Mouse (Mus musculus) intestine, embryonic 15.5 days (tissue): Measurements from ENCODE around the gene Chchd6. TPM values are rescaled to one million over a fixed set of nuclear protein-coding genes. Genes with fewer than 3 reads are reported as not detected.

Source experiments
- ATAC-seq: fragments of 200-750 bp; cut with Nextera tagmentation; 2 replicates; pipeline ENCODE4 v1.8.0; 2017; ENCODE audit warnings: moderate TSS enrichment, moderate library complexity
- H3K27ac ChIP-seq: fragments of 300-500 bp; sonication (generic); 2 replicates; pipeline ENCODE4 v1.5.1; 2015; ENCODE audit warnings: mild to moderate bottlenecking, inconsistent platforms
- H3K27me3 ChIP-seq: fragments of 300-500 bp; sonication (generic); replicated peaks from 2 replicates; pipeline ENCODE4 v1.6.1; 2015; ENCODE audit warnings: inconsistent platforms
- H3K36me3 ChIP-seq: fragments of 300-500 bp; sonication (generic); 2 replicates; pipeline ENCODE4 v1.6.1; 2015; ENCODE audit warnings: inconsistent platforms
- H3K4me1 ChIP-seq: fragments of 300-500 bp; sonication (generic); replicated peaks from 2 replicates; pipeline ENCODE4 v1.6.1; 2015; ENCODE audit warnings: inconsistent platforms
- H3K4me2 ChIP-seq: fragments of 300-500 bp; sonication (generic); replicated peaks from 2 replicates; pipeline ENCODE4 v1.6.1; 2015; ENCODE audit warnings: mild to moderate bottlenecking, inconsistent platforms
- H3K4me3 ChIP-seq: fragments of 300-500 bp; sonication (generic); replicated peaks from 2 replicates; pipeline ENCODE4 v1.5.1; 2015; ENCODE audit warnings: inconsistent platforms
- H3K9ac ChIP-seq: fragments of 300-500 bp; sonication (generic); 2 replicates; pipeline ENCODE4 v1.6.1; 2015; ENCODE audit warnings: inconsistent platforms
- H3K9me3 ChIP-seq: fragments of 300-500 bp; sonication (generic); 2 replicates; pipeline ENCODE4 v1.6.1; 2016; ENCODE audit warnings: inconsistent platforms
- WGBS: fragments of 180-500 bp; shearing (Covaris S2); methylation state at CpG from one replicate; pipeline ENCODE4 v1.1.7; 2015; 5-methylcytosine and 5-hydroxymethylcytosine counted together
- polyA plus RNA-seq: library from polyadenylated mRNA; unstranded; fragments of >200 nt; fragmentation: Nextera tagmentation; extraction: Ambion mirVana; gene quantifications from 2 replicates; pipeline ENCODE4 v1.2.1, GENCODE M21; 2015

Gene Chchd6
- polyA plus RNA-seq, 1 experiment from 2014 or later: 40.6 TPM

DNA sequence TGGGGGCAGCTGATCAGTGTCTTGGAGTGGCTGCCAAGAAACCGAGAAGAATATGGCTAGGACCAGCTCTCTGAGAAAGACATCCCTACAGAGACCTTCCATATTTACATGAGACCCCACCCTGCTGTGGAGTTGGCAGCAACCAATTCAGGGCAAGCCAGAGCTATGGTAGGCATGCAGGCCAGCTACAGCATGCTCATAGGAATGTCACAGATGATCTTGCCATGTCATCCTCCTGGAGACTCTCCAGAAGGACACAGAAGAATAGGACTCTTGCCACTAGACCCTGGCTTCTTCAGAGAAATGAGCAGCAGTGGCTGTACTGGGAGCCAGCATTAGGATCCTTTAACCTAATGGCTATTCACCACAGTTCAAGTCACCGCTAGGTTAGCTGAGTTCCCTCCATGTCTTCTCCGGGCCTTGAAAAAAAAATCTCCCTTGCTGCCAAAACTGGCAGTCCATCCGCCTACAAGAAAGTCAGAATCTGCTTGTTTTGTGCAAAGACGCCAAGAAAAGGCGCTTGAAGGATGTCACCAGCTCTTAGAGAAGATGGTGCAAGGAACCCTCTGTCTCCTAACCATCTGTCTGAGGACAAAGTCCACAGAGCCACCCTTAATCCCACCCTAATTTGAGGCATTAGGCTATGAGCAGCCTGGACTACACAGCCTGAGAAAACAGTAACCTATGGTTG is 43.0 kb downstream of the Chchd6 start:
- peaks cover 4% of the 10 kb centered on the region; the same call in 1 of the 2 replicates for H3K4me1 ChIP-seq
- ATAC-seq: no peak
- H3K9ac ChIP-seq: no peak overlapping the region
- H3K9me3 ChIP-seq: no peaks in the 10 kb centered on the region
- WGBS: 84% methylated on average over 6 of the region's 6 CpGs
- no peaks in the 10 kb centered on the region for H3K27me3 ChIP-seq
- no peak overlapping the region for H3K27ac ChIP-seq
- no peak overlapping the region for H3K4me2 ChIP-seq
- no peaks in the 10 kb centered on the region for H3K36me3 ChIP-seq
- no peak overlapping the region for H3K4me3 ChIP-seq

DNA sequence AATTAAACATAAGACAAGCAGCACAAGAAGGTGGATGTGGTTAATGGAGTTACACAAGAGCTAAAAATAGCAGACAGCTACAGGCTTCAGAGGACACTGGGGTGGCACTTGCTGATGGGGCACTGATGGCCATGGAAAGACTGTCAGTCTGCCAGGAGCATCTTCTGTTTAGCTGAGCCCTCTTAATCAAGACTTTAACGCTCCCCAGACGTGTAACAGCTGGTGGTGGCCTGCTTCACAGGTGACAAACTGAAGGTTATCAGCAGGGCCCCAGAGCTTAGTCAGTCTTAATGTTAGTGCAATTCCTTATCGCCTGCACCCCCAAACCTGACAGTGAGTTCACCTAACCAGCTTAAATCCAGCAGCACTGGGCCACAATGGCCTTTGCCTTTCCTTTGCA is 46.3 kb downstream of the Chchd6 start:
- Histone ChIP-seq H3K4me1 (peaks cover 4% of the 10 kb centered on the region; the same call in 1 of the 2 replicates), H3K36me3 (no peaks in the 10 kb centered on the region), H3K27me3 (no peaks in the 10 kb centered on the region), H3K9me3 (no peaks in the 10 kb centered on the region), H3K4me2 (no peak overlapping the region), H3K4me3 (no peak overlapping the region), H3K9ac (no peak overlapping the region), H3K27ac (no peak overlapping the region)
- ATAC-seq: no peak
- WGBS: 61% methylated on average over 3 of the region's 3 CpGs

DNA sequence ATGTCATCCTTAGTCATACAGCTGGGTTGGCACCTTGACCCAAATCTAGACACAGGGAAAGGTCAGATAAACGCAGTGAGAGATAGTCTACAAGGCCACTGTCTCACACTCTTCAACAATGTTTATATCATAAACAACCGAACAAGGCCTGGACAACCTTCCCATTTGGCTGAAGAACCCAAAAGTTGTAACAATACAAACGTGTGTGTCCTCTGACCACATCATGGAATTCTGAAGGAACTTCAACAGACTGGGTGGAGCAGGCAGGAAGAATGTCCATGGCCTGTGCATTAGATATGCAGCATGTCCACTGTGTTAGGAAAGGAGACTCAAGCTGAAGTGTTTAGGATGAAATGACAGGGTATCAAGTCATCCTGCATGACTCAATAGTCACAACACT is 47.5 kb downstream of the Chchd6 start:
- 73% methylated on average over 3 of the region's 3 CpGs for WGBS
- H3K4me1 ChIP-seq: peaks cover 2% of the 10 kb centered on the region; the same call in 1 of the 2 replicates
- no peak overlapping the region for H3K4me3 ChIP-seq

DNA sequence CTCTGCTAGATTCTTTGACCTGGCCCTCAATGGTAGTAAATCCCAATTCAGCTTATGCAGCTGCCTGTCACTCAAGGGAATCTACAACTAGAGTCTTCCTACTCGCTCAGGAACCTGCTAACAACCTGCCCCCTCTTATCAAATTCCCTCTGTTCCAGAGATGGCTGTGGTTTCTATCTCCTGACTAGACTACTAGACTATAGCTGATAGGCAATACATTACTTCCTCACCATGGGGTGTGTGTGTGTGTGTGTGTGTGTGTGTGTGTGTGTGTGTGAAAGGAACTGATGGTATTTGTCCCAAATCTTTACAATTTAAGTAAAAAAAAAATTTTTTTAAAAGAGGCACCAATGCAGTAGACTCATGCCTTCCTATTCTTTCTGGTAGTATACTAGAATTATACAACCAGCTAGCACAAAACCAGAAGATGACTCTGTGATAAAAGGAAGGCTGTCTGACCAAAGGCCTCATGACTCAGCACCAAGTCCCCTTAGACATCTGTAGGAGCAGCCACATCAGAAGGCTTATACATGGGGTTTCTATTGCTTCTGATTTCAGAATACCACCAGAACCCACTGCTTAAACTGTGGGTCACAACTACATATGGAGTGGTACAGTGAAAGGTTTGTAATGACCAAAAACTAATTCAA is 57.2 kb downstream of the Chchd6 start:
- Histone ChIP-seq H3K9me3 (no peaks in the 10 kb centered on the region), H3K4me2 (no peak overlapping the region), H3K9ac (no peak overlapping the region), H3K4me1 (no peaks in the 10 kb centered on the region), H3K36me3 (no peaks in the 10 kb centered on the region), H3K27me3 (no peaks in the 10 kb centered on the region), H3K27ac (no peak overlapping the region), H3K4me3 (no peak overlapping the region)
- WGBS: 80% methylated on average over 1 of the region's 1 CpGs
- ATAC-seq: no peak

More for the DNA sequence above, 47.5 kb downstream of the Chchd6 start:
- H3K27me3 ChIP-seq: no peaks in the 10 kb centered on the region
- H3K36me3 ChIP-seq: no peaks in the 10 kb centered on the region
- no peak for ATAC-seq
- H3K9ac ChIP-seq: no peak overlapping the region
- no peak overlapping the region for H3K4me2 ChIP-seq
- no peaks in the 10 kb centered on the region for H3K9me3 ChIP-seq
- H3K27ac ChIP-seq: no peak overlapping the region

DNA sequence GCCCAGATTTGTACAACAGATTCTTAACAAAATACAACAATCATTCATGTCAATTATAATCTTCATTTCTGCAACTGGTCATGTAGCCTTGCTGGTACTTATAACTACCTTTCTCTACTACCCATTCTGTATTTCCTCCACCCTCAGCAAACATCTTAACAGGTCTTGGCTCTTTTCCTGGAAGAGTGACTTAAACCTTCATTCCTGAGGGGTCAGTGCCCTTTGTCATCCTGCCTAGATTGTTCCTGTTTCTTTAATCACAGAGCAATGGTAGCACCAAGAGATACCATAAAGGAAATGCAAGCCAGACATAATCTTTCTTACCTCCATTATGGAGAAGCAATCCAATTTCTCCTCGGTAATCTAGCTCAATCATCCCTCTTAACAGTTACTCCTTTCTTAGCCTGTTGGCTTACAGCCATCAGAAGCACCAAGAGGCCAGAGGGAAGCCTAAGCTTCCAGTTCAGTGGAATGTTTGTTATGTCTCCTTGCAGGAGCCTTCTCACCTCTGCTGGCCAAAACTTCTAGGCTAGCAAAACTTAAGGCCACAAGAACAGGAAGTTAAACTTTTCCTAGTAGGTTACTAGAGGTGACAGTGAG is 59.7 kb downstream of the Chchd6 start:
- no peaks in the 10 kb centered on the region for H3K4me1 ChIP-seq
- H3K36me3 ChIP-seq: no peaks in the 10 kb centered on the region
- 63% methylated on average over 1 of the region's 1 CpGs for WGBS
- H3K4me2 ChIP-seq: no peak overlapping the region
- no peaks in the 10 kb centered on the region for H3K27me3 ChIP-seq
- H3K4me3 ChIP-seq: no peak overlapping the region
- ATAC-seq: no peak
- no peak overlapping the region for H3K9ac ChIP-seq
- H3K27ac ChIP-seq: no peak overlapping the region
- no peaks in the 10 kb centered on the region for H3K9me3 ChIP-seq

DNA sequence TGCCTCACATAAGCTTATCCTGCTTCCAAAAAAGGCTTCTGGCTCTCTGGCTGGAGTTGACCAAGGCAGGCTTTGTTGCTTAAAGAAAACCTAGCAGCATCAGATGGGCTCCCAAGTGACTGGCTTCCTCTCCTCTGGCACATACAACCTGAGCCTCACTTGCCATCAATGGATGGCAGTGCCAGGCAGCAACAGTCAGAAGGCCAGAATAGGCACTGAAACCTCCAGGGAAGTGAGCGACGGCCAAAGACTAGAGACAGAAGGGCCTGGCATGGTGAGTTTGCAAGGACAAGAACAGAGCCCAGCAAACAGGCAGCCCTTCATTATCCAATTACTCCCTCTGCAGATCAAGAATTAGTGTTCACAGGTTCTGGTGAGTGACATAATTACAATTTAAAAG is 70.7 kb downstream of the Chchd6 start:
- Histone ChIP-seq H3K4me1 (no peaks in the 10 kb centered on the region), H3K27ac (no peak overlapping the region), H3K36me3 (no peaks in the 10 kb centered on the region), H3K9me3 (no peaks in the 10 kb centered on the region), H3K27me3 (no peaks in the 10 kb centered on the region), H3K4me2 (no peak overlapping the region), H3K9ac (no peak overlapping the region), H3K4me3 (no peak overlapping the region)
- ATAC-seq: no peak
- WGBS: 82% methylated on average over 2 of the region's 2 CpGs

DNA sequence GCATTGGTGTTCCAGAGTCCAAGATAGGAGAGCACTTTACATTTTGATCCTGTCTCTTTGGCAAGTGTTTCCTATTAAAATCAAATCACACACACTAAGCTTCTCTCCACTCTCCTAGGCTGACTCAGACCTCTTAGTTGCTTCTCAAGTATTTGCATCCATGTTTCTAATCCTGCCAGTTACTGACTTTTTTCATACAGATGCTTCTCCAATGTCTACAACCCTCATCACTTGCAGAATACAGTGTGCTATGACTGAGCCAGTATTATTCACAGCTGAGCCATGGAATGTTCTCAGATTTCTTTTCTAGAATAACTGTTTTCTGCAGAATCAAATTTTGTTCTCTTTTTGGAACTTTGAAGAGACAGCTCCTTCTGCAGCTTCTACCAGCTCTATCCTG is 85.3 kb downstream of the Chchd6 start:
- ATAC-seq: no peak
- Histone ChIP-seq H3K9me3 (no peaks in the 10 kb centered on the region), H3K27ac (no peak overlapping the region)

DNA sequence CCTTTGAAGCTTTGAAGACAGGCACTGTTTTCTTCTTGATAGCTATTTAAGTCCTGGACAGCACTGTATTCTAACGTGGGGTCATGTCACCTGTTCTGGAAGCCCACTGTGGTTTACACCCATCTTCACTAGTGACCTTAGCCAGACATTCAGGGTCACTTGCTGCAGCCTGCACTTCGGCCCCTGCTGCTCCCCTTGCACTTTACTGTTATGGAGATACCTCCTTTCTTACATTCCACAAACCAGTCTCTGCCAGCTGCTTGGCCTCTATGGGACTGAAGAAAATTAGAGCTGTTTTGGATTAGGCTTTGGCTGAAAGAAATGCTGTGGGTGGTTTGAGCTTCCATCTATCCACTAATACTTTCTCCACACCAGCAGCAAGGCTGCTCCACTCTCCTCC is 86.7 kb downstream of the Chchd6 start:
- Histone ChIP-seq H3K9ac (no peak overlapping the region), H3K27ac (no peak overlapping the region), H3K27me3 (no peaks in the 10 kb centered on the region), H3K4me1 (no peaks in the 10 kb centered on the region), H3K4me3 (no peak overlapping the region), H3K9me3 (no peaks in the 10 kb centered on the region), H3K4me2 (no peak overlapping the region), H3K36me3 (no peaks in the 10 kb centered on the region)
- WGBS: 62% methylated on average over 2 of the region's 2 CpGs
- no peak for ATAC-seq

More for the DNA sequence above, 85.3 kb downstream of the Chchd6 start:
- Histone ChIP-seq H3K4me2 (no peak overlapping the region), H3K9ac (no peak overlapping the region), H3K36me3 (no peaks in the 10 kb centered on the region), H3K4me3 (no peak overlapping the region), H3K4me1 (no peaks in the 10 kb centered on the region), H3K27me3 (no peaks in the 10 kb centered on the region)

DNA sequence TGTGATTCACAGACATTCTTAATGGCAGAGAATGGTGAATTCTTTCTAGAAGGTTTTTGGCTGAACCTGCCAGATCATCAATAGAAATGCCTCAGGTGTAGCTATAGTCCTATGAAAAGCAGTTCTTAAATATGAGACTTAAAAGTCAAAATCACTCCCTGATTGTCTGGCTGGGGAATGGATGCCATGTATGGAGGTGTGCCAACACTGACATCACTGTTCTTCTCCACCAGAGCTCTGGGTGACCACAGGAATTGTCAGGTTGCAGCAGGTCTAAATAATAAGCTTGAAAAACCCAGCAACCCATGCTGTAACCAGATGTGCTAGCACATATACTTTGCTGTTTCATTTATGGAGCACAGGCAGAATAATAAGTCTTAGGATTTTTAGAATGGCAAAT is 87.2 kb downstream of the Chchd6 start:
- no peak overlapping the region for H3K9ac ChIP-seq
- H3K4me2 ChIP-seq: no peak overlapping the region
- no peaks in the 10 kb centered on the region for H3K4me1 ChIP-seq
- H3K27ac ChIP-seq: no peak overlapping the region
- H3K27me3 ChIP-seq: no peaks in the 10 kb centered on the region
- H3K36me3 ChIP-seq: no peaks in the 10 kb centered on the region
- H3K9me3 ChIP-seq: no peaks in the 10 kb centered on the region
- ATAC-seq: no peak
- H3K4me3 ChIP-seq: no peak overlapping the region

DNA sequence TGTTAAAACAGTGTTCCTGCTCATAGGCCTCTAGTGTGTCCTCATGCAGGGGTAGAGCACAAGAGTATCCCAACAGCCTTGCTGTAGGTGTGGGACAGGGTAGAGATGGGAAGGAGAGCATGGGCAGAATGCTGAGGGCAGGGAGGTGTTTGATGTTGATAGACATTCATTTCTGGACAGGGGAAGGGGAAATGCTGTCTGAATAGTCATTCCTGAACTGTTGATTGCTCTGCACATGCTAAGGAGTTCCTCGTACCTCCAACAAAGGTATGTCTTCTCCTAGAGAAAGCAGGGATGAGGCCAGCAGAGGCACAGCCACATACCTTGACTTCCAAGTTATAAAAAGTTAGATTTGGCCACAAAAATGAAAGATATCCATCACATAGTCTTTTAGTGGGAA is 95.5 kb downstream of the Chchd6 start:
- H3K9me3 ChIP-seq: no peaks in the 10 kb centered on the region
- H3K9ac ChIP-seq: no peak overlapping the region
- no peak overlapping the region for H3K4me2 ChIP-seq
- 0 out of 2 replicates have a peak, but pooled peaks cover 3% of the 10 kb centered on the region for H3K4me1 ChIP-seq
- no peak for ATAC-seq
- H3K27me3 ChIP-seq: no peaks in the 10 kb centered on the region
- no peaks in the 10 kb centered on the region for H3K36me3 ChIP-seq
- no peak overlapping the region for H3K4me3 ChIP-seq
- 82% methylated on average over 1 of the region's 1 CpGs for WGBS
- no peak overlapping the region for H3K27ac ChIP-seq

DNA sequence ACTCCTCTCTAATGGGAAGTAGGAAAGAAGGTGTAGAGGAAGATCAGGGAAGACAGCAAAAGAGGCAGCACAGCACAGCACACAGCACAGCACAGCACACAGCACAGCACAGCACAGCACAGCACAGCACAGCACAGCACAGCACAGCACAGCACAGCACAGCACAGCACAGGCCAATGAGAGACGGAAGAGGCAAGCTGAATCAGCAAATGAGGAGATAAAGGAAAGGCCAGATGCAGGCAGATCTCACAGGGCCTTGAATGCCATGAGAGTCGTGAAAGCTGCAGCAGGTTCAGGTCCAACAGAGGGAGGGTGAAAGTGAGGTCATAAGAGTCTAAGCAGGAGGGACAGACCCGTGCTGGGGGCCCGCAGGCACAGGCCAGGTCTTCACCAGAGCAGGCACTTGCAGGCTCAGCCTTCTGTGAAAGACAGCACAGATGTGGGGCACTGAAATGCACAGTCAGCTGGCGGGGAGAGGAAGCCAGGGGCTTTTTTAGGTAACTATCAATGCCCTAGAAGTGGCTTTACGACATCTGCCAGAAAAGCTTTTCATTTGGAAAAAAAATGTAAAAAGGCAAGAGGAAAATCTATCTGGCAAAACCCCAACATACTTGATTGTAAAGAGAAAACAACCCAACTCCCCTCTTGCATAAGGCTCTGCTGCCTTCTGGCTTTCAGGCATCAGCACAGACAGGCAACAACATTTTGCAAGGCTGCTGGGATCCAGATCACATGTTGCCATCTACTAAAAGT is 96.5 kb downstream of the Chchd6 start:
- Histone ChIP-seq H3K4me3 (no peak overlapping the region), H3K36me3 (no peaks in the 10 kb centered on the region), H3K27me3 (no peaks in the 10 kb centered on the region), H3K9ac (no peak overlapping the region), H3K27ac (no peak overlapping the region), H3K4me1 (0 out of 2 replicates have a peak, but pooled peaks cover 3% of the 10 kb centered on the region), H3K4me2 (no peak overlapping the region), H3K9me3 (no peaks in the 10 kb centered on the region)
- WGBS: 44% methylated on average over 6 of the region's 6 CpGs
- ATAC-seq: no peak

DNA sequence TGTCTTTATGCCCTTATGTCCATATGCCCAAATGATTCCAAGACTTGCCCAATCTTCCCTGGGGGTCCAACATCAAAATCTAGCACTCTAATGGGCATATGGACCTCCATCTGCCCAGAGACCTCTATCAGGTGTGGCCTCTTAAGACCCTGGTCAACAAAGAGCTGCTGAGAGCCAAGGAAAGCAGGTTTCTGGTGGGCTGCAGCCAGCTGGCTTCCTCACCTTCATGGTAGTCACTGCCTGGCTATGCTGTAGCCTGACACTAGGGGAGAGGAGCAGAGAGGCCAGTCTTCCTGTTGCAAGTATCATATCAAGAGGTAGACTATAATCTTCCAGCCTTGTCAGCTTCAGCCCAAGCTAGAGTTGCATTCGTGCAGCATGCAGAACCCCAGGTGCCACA is 98.5 kb downstream of the Chchd6 start:
- Histone ChIP-seq H3K4me1 (0 out of 2 replicates have a peak, but pooled peaks cover 3% of the 10 kb centered on the region), H3K27ac (no peak overlapping the region), H3K9ac (no peak overlapping the region), H3K4me2 (no peak overlapping the region), H3K4me3 (no peak overlapping the region), H3K36me3 (no peaks in the 10 kb centered on the region), H3K9me3 (no peaks in the 10 kb centered on the region), H3K27me3 (no peaks in the 10 kb centered on the region)
- no peak for ATAC-seq
- 88% methylated on average over 1 of the region's 1 CpGs for WGBS
